Mouse (Mus musculus) CH12.LX (cell line): ENCODE results near the gene Nmral1. TPM values are rescaled to one million over a fixed set of nuclear protein-coding genes. Genes with fewer than 3 reads are reported as not detected.

Experiments used
- DNase-seq: peaks from one replicate; pipeline ENCODE4 v3.0.0-alpha.2; 2013; ENCODE audit errors: extremely low read depth
- H3K27ac ChIP-seq: 2 replicates; pipeline ENCODE4 v1.5.1; 2012; ENCODE audit warnings: low read depth, mild to moderate bottlenecking, control low read depth, moderate library complexity; ENCODE audit not compliant: insufficient read depth
- H3K27me3 ChIP-seq: replicated peaks from 2 replicates; pipeline ENCODE3; 2012; ENCODE audit warnings: inconsistent platforms
- H3K36me3 ChIP-seq, 2 experiments: replicated peaks in 1 of 2; 2 replicates each; pipeline versions ENCODE3 to v1.6.1; 2012; ENCODE audit warnings: inconsistent platforms in 1 of 2, low read length in 1 of 2, mild to moderate bottlenecking in 1 of 2, mixed read lengths in 1 of 2, moderate library complexity in 1 of 2; ENCODE audit not compliant: control insufficient read depth in 1 of 2, insufficient read depth in 1 of 2
- H3K4me1 ChIP-seq, 2 experiments: 2 replicates each; pipeline ENCODE4 v1.6.1; 2012; ENCODE audit warnings: inconsistent platforms in 1 of 2, moderate library complexity in 1 of 2; ENCODE audit not compliant: insufficient read depth in 2 of 2, control insufficient read depth in 1 of 2
- H3K4me2 ChIP-seq: 2 replicates; pipeline ENCODE4 v1.6.1; 2012; ENCODE audit warnings: low read depth, mild to moderate bottlenecking, control low read depth; ENCODE audit not compliant: poor library complexity, insufficient read depth, severe bottlenecking
- H3K4me3 ChIP-seq, 3 experiments: fragments of 150-350 bp in 1 of 3; sonication (generic) in 1 of 3; replicated peaks in 1 of 3; 2 replicates each; pipeline versions ENCODE3 to v1.5.1; 2011 to 2012; ENCODE audit warnings: low read depth in 2 of 3, low read length in 2 of 3, mild to moderate bottlenecking in 2 of 3, moderate library complexity in 2 of 3, control low read depth in 1 of 3, improper control_type of control experiment in 1 of 3, inconsistent platforms in 1 of 3, mixed read lengths in 1 of 3; ENCODE audit not compliant: poor library complexity in 1 of 3
- H3K79me2 ChIP-seq: replicated peaks from 2 replicates; pipeline ENCODE4 v1.6.1; 2012; ENCODE audit warnings: mild to moderate bottlenecking, moderate library complexity; ENCODE audit not compliant: control insufficient read depth, poor library complexity, insufficient read depth, severe bottlenecking; ENCODE audit errors: extremely low read depth
- H3K9ac ChIP-seq: 2 replicates; pipeline ENCODE4 v1.6.1; 2012; ENCODE audit warnings: low read depth, mild to moderate bottlenecking, control low read depth, moderate library complexity; ENCODE audit not compliant: insufficient read depth
- H3K9me3 ChIP-seq: replicated peaks from 2 replicates; pipeline ENCODE3; 2012; ENCODE audit warnings: low read length, inconsistent platforms, mixed read lengths
- CHD2 ChIP-seq: IDR thresholded peaks from 2 replicates; pipeline ENCODE4 v1.6.1; 2011; ENCODE audit warnings: low read length, improper control_type of control experiment
- EP300 ChIP-seq: IDR thresholded peaks from 2 replicates; pipeline ENCODE4 v1.6.1; 2011; ENCODE audit warnings: low read length, improper control_type of control experiment
- IRF4 ChIP-seq: IDR thresholded peaks from 2 replicates; pipeline ENCODE4 v1.6.1; 2014; ENCODE audit warnings: low read depth, mild to moderate bottlenecking, inconsistent platforms, low read length, improper control_type of control experiment
- JUN ChIP-seq: IDR thresholded peaks from 2 replicates; pipeline ENCODE4 v1.6.1; 2011; ENCODE audit warnings: low read depth, mild to moderate bottlenecking, low read length, improper control_type of control experiment, moderate library complexity; ENCODE audit not compliant: insufficient read depth
- KAT2A ChIP-seq: IDR thresholded peaks from 2 replicates; pipeline ENCODE4 v1.6.1; 2012; ENCODE audit warnings: low read length, improper control_type of control experiment, inconsistent platforms; ENCODE audit not compliant: insufficient replicate concordance
- MAFK ChIP-seq: IDR thresholded peaks from 2 replicates; pipeline ENCODE4 v1.6.1; 2011; ENCODE audit warnings: low read length, improper control_type of control experiment; ENCODE audit not compliant: insufficient replicate concordance
- MAZ ChIP-seq: IDR thresholded peaks from 2 replicates; pipeline ENCODE4 v1.6.1; 2012; ENCODE audit warnings: low read depth, mild to moderate bottlenecking, inconsistent platforms, low read length, improper control_type of control experiment, moderate library complexity
- MXI1 ChIP-seq: IDR thresholded peaks from 2 replicates; pipeline ENCODE4 v1.6.1; 2011; ENCODE audit warnings: mild to moderate bottlenecking, low read depth, low read length, improper control_type of control experiment
- POLR2AphosphoS2 ChIP-seq: IDR thresholded peaks from 2 replicates; pipeline ENCODE4 v1.6.1; 2011; ENCODE audit warnings: low read depth, low read length, improper control_type of control experiment
- SIN3A ChIP-seq: IDR thresholded peaks from 2 replicates; pipeline ENCODE4 v1.6.1; 2012; ENCODE audit warnings: low read length, improper control_type of control experiment, inconsistent platforms
- UBTF ChIP-seq: IDR thresholded peaks from 2 replicates; pipeline ENCODE4 v1.6.1; 2012; ENCODE audit warnings: low read depth, mild to moderate bottlenecking, inconsistent platforms, low read length, improper control_type of control experiment, moderate library complexity
- USF1 ChIP-seq: IDR thresholded peaks from 2 replicates; pipeline ENCODE4 v1.6.1; 2014; ENCODE audit warnings: low read depth, mild to moderate bottlenecking, inconsistent platforms, low read length, improper control_type of control experiment
- ZKSCAN1 ChIP-seq: IDR thresholded peaks from 2 replicates; pipeline ENCODE4 v1.6.1; 2012; ENCODE audit warnings: low read depth, inconsistent platforms, low read length, improper control_type of control experiment, borderline replicate concordance
- dilution Hi-C: fragments of 300-500 bp; cut with MboI; formaldehyde crosslinking; loops from 2 replicates; pipeline ENCODE4 v1.14.3; 2020; ENCODE audit warnings: low sequenced_read_pairs; ENCODE audit not compliant: extremely low pct_unique_long_range_greater_than_20kb, extremely low pct_ligation_motif_present
- in situ Hi-C: fragments of 300-500 bp; cut with MboI; formaldehyde crosslinking; loops from 3 replicates; pipeline ENCODE4 v1.14.3; 2019; ENCODE audit warnings: low sequenced_read_pairs, low pct_ligation_motif_present, low pct_unique_long_range_greater_than_20kb, mixed read lengths
- polyA plus RNA-seq: library from polyadenylated mRNA; unstranded; fragments of >175 nt; gene quantifications from 2 replicates; pipeline ENCODE4 v1.2.1, GENCODE M21; 2012; ENCODE audit warnings: low read depth; ENCODE audit not compliant: insufficient read length
- total RNA-seq, 2 experiments: library from RNA; depleted of rRNA; stranded (reverse); fragments of 300-350 nt in 1 of 2; fragments of >200 nt in 1 of 2; gene quantifications; 2 replicates each; pipeline ENCODE4 v1.2.3; 2012 to 2014

The Nmral1 gene
- total and polyA plus RNA-seq, 3 experiments, result 2.4 to 20.0 (median 3.2) TPM

DNA sequence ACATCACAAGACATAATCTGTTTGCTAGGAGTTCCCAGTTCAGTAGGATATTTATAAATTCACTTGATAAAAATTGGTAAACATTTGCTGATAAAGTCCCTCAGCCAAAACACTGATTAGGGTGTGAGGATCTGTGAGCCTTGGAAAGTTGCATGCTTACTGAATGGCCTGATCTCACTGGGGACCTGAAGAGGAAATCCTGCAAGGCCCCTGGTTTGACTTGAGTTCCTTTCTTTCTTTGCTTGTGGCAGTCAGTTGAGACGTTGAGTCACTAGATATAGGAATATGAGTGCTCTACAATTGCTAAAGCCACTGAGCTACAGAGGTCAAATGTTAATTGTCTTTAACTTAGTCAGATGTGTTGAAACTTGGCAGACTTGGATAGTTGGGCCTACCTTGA, 8.8 kb upstream of the Nmral1 start:
- Histone ChIP-seq H3K27ac (no peak overlapping the region), H3K4me3 (peak overlapping the region in 1 of 3 experiments; percentile 20), H3K36me3 (peaks cover 0 to 5% of the 10 kb centered on the region in 2 experiments), H3K4me2 (0 out of 2 replicates have a peak overlapping the region, but pooled peaks have one; percentile 3), H3K9ac (no peak overlapping the region; the same call in 1 of the 2 replicates), H3K4me1 (peaks cover 6 to 53% of the 10 kb centered on the region in 2 experiments), H3K79me2 (peaks cover 49% of the 10 kb centered on the region), H3K9me3 (no peaks in the 10 kb centered on the region), H3K27me3 (no peaks in the 10 kb centered on the region)
- peak; percentile 47 for DNase-seq
- in situ Hi-C loops (no loop called here), dilution Hi-C loops (no loop called here)
- TF ChIP-seq MAZ (no peak), MXI1 (0 out of 2 replicates have a peak, but pooled peaks have one; percentile 12), EP300 (0 out of 2 replicates have a peak, but pooled peaks have one; percentile 32)

DNA sequence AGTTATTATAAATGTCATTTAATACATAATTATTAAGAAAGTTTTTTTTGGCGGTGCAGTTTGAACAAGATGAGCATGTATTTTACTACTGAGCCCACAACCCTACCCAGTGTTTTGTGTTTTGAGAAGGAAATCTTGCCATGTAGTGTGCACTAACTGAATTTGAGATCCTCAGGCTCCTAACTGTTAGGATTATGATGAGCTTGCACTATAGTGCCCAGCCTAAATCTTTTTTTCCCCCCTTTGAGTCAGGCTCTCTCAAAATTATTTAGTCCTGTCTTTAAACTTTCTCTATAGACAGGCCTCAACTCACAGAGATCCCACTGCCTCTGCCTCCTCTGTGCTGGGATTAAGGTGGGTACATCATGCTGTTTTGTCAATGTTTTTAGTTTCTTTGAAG, 8.4 kb upstream of the Nmral1 start:
- peaks cover 0 to 5% of the 10 kb centered on the region in 2 experiments for H3K36me3 ChIP-seq
- H3K27ac ChIP-seq, result no peak overlapping the region
- H3K9ac ChIP-seq, result no peak overlapping the region; the same call in 1 of the 2 replicates
- H3K4me2 ChIP-seq, result peak overlapping the region; percentile 70
- TF ChIP-seq POLR2AphosphoS2, result no peak
- 0 out of 2 replicates have a peak, but pooled peaks have one; percentile 52 for TF ChIP-seq MAFK
- H3K4me3 ChIP-seq, result peak overlapping the region in 2 of 3 experiments; percentile 76 to 80
- in situ Hi-C loops, result no loop called here
- H3K4me1 ChIP-seq, result peaks cover 9 to 58% of the 10 kb centered on the region in 2 experiments
- H3K27me3 ChIP-seq, result no peaks in the 10 kb centered on the region
- H3K9me3 ChIP-seq, result no peaks in the 10 kb centered on the region
- no peak for DNase-seq
- dilution Hi-C loops, result no loop called here
- peaks cover 48% of the 10 kb centered on the region for H3K79me2 ChIP-seq

DNA sequence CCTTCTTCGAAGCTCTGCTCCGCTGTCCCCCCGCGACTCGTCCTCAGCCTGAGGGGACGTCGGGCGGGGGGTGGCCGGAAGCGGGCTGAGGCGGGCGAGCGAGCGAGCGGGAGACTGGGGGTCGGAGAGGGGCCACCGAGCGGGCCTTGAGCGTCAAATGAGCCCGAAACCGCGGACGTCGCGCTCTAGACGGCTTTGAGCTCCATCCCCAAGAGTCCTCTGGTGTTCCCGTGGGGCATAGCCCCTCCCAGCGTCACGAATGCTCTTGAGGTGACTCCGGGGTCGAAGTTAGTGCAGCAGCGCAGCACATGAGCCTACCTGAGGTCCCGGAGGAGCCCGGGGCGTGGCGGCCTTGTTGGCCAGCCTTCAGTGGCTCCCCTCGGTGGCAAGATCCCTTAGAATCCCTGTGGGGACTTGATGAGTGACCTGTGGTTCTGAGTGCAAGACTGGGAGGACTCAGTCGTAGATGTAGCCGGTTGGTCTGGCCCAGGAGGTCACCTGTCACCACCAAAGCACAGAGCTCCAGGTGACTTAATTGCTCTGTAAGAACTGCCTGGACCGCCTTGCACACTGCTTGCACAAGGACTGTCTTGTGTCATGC, 7.5 kb upstream of the Nmral1 start:
- Histone ChIP-seq H3K27me3 (no peaks in the 10 kb centered on the region), H3K27ac (peak overlapping the region; percentile 7; the same call in 1 of the 2 replicates), H3K4me2 (peak overlapping the region; percentile 89), H3K9ac (peak overlapping the region; percentile 84), H3K9me3 (no peaks in the 10 kb centered on the region), H3K4me3 (peak overlapping the region; percentile 76 to 80 (median 76)), H3K4me1 (peaks cover 9 to 61% of the 10 kb centered on the region in 2 experiments), H3K79me2 (peaks cover 41% of the 10 kb centered on the region), H3K36me3 (peaks cover 0 to 2% of the 10 kb centered on the region in 2 experiments)
- DNase-seq, result peak; percentile 54
- dilution Hi-C loops, result no loop called here
- TF ChIP-seq MXI1 (peak; percentile 31), JUN (no peak), CHD2 (no peak), SIN3A (0 out of 2 replicates have a peak, but pooled peaks have one; percentile 24), KAT2A (0 out of 2 replicates have a peak, but pooled peaks have one; percentile 10), UBTF (0 out of 2 replicates have a peak, but pooled peaks have one; percentile 32), ZKSCAN1 (no peak), USF1 (no peak), IRF4 (0 out of 2 replicates have a peak, but pooled peaks have one; percentile 1)
- in situ Hi-C loops, result no loop called here
